Comparison of ENCODE assay signal across 8 mouse cellular contexts in genomic region chr7:29314844-29315628, GRCm38 (mm10). TPM values are rescaled to one million over a fixed set of nuclear protein-coding genes. Genes with fewer than 3 reads are reported as not detected.
DNase-seq lines count a peak whose midpoint lies in the region; ATAC-seq and TF ChIP-seq lines count a peak whose summit lies in the region.

No protein-coding gene starts in this region.

- H3K4me1 ChIP-seq in embryonic facial prominence, embryonic 15.5 days: peaks cover 72% of the 10 kb centered on the region
- H3K4me1 ChIP-seq in midbrain, embryonic 16.5 days (ENCODE audit: control insufficient read depth, insufficient read depth, low read length): peaks cover 86% of the 10 kb centered on the region
- no peaks in the 10 kb centered on the region for H3K4me1 ChIP-seq in heart, adult 2 months (ENCODE audit: control insufficient read depth, insufficient read depth, low read length)

- no peak overlapping the region for H3K9ac ChIP-seq in embryonic facial prominence, embryonic 15.5 days
- peak overlapping the region; percentile 32; the same call in 1 of the 2 replicates for H3K9ac ChIP-seq in midbrain, embryonic 16.5 days (ENCODE audit: low read depth, low read length)
- H3K9ac ChIP-seq in heart, adult 2 months (ENCODE audit: low read depth, low read length): no peak overlapping the region

- H3K4me2 ChIP-seq in embryonic facial prominence, embryonic 15.5 days (replicated peaks): no peak overlapping the region
- peak overlapping the region; percentile 49 for H3K4me2 ChIP-seq in midbrain, embryonic 16.5 days (ENCODE audit: low read length)

- DNase-seq in cerebellum, adult 9-10 months: peak; percentile 42
- DNase-seq in cerebellum, adult 11 months: no peak
- DNase-seq in layer of hippocampus, adult 2 months (ENCODE audit: low spot score in 2 of 2): peak; percentile 76 to 87
- DNase-seq in natural killer cell, adult 2 months (ENCODE audit: low spot score in 2 of 2): no peak
- DNase-seq in heart, adult 2 months: no peak

- TF ChIP-seq CTCF in layer of hippocampus, adult 2 months (conservative IDR thresholded peaks at IDR 0.05): no peak
- no peak for TF ChIP-seq CTCF in heart, adult 2 months (IDR thresholded peaks at IDR 0.05)

- 0 out of 2 replicates have a peak, but pooled peaks cover 3% of the 10 kb centered on the region for H3K36me3 ChIP-seq in embryonic facial prominence, embryonic 15.5 days
- peaks cover 9% of the 10 kb centered on the region; the same call in 1 of the 2 replicates for H3K36me3 ChIP-seq in midbrain, embryonic 16.5 days (ENCODE audit: control insufficient read depth, insufficient read depth, low read length)
- H3K36me3 ChIP-seq in heart, adult 2 months (ENCODE audit: control insufficient read depth, insufficient read depth, low read length): no peaks in the 10 kb centered on the region

- peak overlapping the region; percentile 93 for H3K27ac ChIP-seq in embryonic facial prominence, embryonic 15.5 days (replicated peaks)
- peak overlapping the region; percentile 98 for H3K27ac ChIP-seq in layer of hippocampus, adult 2 months
- H3K27ac ChIP-seq in midbrain, embryonic 16.5 days (ENCODE audit: low read length): peak overlapping the region; percentile 96
- H3K27ac ChIP-seq in heart, adult 2 months: no peak overlapping the region

- TF ChIP-seq EP300 in heart, adult 2 months (IDR thresholded peaks at IDR 0.05; ENCODE audit: insufficient read depth, low read depth, low read length): no peak

- H3K27me3 ChIP-seq in embryonic facial prominence, embryonic 15.5 days: no peaks in the 10 kb centered on the region
- no peaks in the 10 kb centered on the region for H3K27me3 ChIP-seq in midbrain, embryonic 16.5 days (ENCODE audit: control insufficient read depth, insufficient read depth, low read depth, low read length)
- no peaks in the 10 kb centered on the region; the same call in 1 of the 2 replicates for H3K27me3 ChIP-seq in heart, adult 2 months (ENCODE audit: control insufficient read depth, insufficient read depth, low read length)

- ATAC-seq in embryonic facial prominence, embryonic 15.5 days (ENCODE audit: insufficient number of reproducible peaks, low FRiP score, low TSS enrichment, low read depth): no peak
- ATAC-seq in midbrain, embryonic 16.5 days: peak; percentile 8; the same call in 1 of the 2 replicates
- no peak for ATAC-seq in CD4-positive, CD25-positive, alpha-beta regulatory T cell, adult 4 months

- no peaks in the 10 kb centered on the region for H3K79me2 ChIP-seq in heart, adult 2 months (replicated peaks; ENCODE audit: control insufficient read depth, insufficient read depth, low read length)

- H3K4me3 ChIP-seq in embryonic facial prominence, embryonic 15.5 days (replicated peaks): no peak overlapping the region
- peak overlapping the region; percentile 41 for H3K4me3 ChIP-seq in layer of hippocampus, adult 2 months
- H3K4me3 ChIP-seq in midbrain, embryonic 16.5 days (ENCODE audit: low read depth, low read length): 0 out of 2 replicates have a peak overlapping the region, but pooled peaks have one; percentile 6
- no peak overlapping the region for H3K4me3 ChIP-seq in heart, adult 2 months

- intact Hi-C loops in heart, adult 2 months (cut with DNase I): no loop called here

- H3K9me3 ChIP-seq in embryonic facial prominence, embryonic 15.5 days (replicated peaks): no peaks in the 10 kb centered on the region
- H3K9me3 ChIP-seq in midbrain, embryonic 16.5 days (replicated peaks; ENCODE audit: control insufficient read depth, low read length, poor library complexity, severe bottlenecking): no peaks in the 10 kb centered on the region

- TF ChIP-seq POLR2A in heart, adult 2 months (IDR thresholded peaks at IDR 0.05; ENCODE audit: insufficient read depth, low read depth, low read length): no peak

- 65% methylated on average over 13 of the region's 13 CpGs for WGBS in embryonic facial prominence, embryonic 15.5 days
- WGBS in midbrain, embryonic 16.5 days: 37% methylated on average over 13 of the region's 13 CpGs
- WGBS in heart, adult 2 months: 78% methylated on average over 13 of the region's 13 CpGs

RNA-seq across cellular contexts. Expression of gene Dpf1, which starts 11.3 kb away (rescaled TPM):
- 14.4 and 20.4 TPM in 2 replicates for polyA plus RNA-seq in embryonic facial prominence, embryonic 15.5 days (2015; fragmentation: Nextera tagmentation; extraction: Ambion mirVana)
- 100 to 1,000 TPM; 106 to 113 TPM for total RNA-seq in layer of hippocampus, adult 2 months (2021)
- polyA plus RNA-seq in midbrain, embryonic 16.5 days (2015; fragmentation: Nextera tagmentation; extraction: Ambion mirVana): 223 and 226 TPM in 2 replicates
- total RNA-seq in heart, adult 2 months (2021): under 1 TPM in 1 of 2 experiments, not detected in 1; 0.27 TPM
- polyA plus RNA-seq in heart, adult 2 months (2012; rRNA removed): 0.21 and 0.38 TPM in 2 replicates
- polyA plus RNA-seq in CD4-positive, CD25-positive, alpha-beta regulatory T cell, adult 4 months (2017; shearing (Covaris generic)): not detected

RNA-seq across cellular contexts. Expression of gene Ppp1r14a, which starts 25.9 kb away (rescaled TPM):
- 17.3 and 18.1 TPM in 2 replicates for polyA plus RNA-seq in embryonic facial prominence, embryonic 15.5 days (2015; fragmentation: Nextera tagmentation; extraction: Ambion mirVana)
- total RNA-seq in layer of hippocampus, adult 2 months (2021): 10 to 100 TPM; 20.8 to 21.6 TPM
- 2.5 and 2.7 TPM in 2 replicates for polyA plus RNA-seq in midbrain, embryonic 16.5 days (2015; fragmentation: Nextera tagmentation; extraction: Ambion mirVana)
- total RNA-seq in heart, adult 2 months (2021): 10 to 100 TPM in 1 of 2 experiments, 1 to 10 TPM in 1; 8.7 to 10.3 TPM
- polyA plus RNA-seq in heart, adult 2 months (2012; rRNA removed): 16.3 and 18.4 TPM in 2 replicates
- not detected for polyA plus RNA-seq in CD4-positive, CD25-positive, alpha-beta regulatory T cell, adult 4 months (2017; shearing (Covaris generic))

RNA-seq across cellular contexts. Expression of gene Spint2, which starts 33.3 kb away (rescaled TPM):
- polyA plus RNA-seq in embryonic facial prominence, embryonic 15.5 days (2015; fragmentation: Nextera tagmentation; extraction: Ambion mirVana): 212 and 261 TPM in 2 replicates
- total RNA-seq in layer of hippocampus, adult 2 months (2021): 10 to 100 TPM; 18.3 to 21.7 TPM
- 81.2 and 89.7 TPM in 2 replicates for polyA plus RNA-seq in midbrain, embryonic 16.5 days (2015; fragmentation: Nextera tagmentation; extraction: Ambion mirVana)
- total RNA-seq in heart, adult 2 months (2021): 10 to 100 TPM; 39.4 to 46.4 TPM
- polyA plus RNA-seq in heart, adult 2 months (2012; rRNA removed): 40.5 and 45.7 TPM in 2 replicates
- 10 to 100 TPM; 71.7 to 73.2 TPM for polyA plus RNA-seq in CD4-positive, CD25-positive, alpha-beta regulatory T cell, adult 4 months (2017; shearing (Covaris generic))

Comparison
In these comparisons a context has a peak if more than half of its experiments do, and no peak if none do; other contexts are left out.
1. DNase-seq: peak in cerebellum, adult 9-10 months (single experiment) and layer of hippocampus, adult 2 months (2 of 2); none in cerebellum, adult 11 months (single experiment), natural killer cell, adult 2 months (0 of 2) and heart, adult 2 months (0 of 2).
2. H3K4me3 ChIP-seq: peak in layer of hippocampus, adult 2 months (single experiment) and midbrain, embryonic 16.5 days (single experiment); none in embryonic facial prominence, embryonic 15.5 days (single experiment) and heart, adult 2 months (single experiment).
3. RNA of gene Dpf1, which starts 11.3 kb away (polyA plus RNA-seq): 223 to 226 TPM in midbrain, embryonic 16.5 days and 14.4 to 20.4 TPM in embryonic facial prominence, embryonic 15.5 days; 0.21 to 0.38 TPM in heart, adult 2 months and not detected in CD4-positive, CD25-positive, alpha-beta regulatory T cell, adult 4 months; every median in the first group is over 10 times any median in the second.